Mouse (Mus musculus): ENCODE results near the gene Mmab.

Mmab gene

DNA sequence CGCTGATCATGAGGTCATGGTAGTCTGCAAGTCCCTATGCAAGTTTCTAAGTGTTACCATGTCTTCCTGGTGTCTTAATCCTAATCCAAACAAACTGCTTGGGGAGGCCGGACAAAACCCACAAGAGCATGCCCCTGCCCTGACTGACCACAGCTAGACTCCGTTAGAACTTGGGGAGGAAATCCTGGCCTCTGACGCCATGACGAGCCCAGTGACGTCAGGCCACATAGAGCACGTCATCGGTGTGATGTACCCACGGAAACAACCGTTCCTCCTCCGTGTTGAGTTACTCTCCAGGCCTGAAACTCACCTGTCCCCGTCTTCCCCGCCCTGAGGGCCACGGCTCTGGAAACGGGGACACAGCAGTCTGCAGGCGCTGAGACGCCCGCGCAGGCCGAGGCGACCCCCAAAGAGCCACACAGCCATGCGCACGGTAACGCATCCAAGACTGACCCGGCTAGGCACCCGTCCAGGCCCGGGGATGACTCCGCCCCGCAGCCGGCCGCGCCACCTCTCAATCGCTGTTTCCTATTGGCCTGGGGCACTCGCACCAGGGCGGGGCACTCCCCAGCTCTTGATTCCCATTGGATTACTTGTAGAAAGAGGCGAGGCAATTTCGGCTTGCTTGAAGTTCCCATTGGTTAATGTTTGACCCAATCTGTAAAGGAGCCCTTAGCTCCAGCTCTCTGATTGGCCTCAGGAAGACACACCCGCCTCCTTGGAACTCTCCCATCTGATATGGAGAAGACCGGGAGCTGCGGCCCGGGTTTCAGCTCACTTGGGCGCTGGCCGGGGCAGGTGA, at the start of gene Mmab, which contains the start of gene Mvk:
TSS of gene Mmab (minus strand) at position 495 of the 802 bp plus-strand sequence.
TSS of gene Mvk (plus strand) at position 704 of the 802 bp plus-strand sequence.
- DNase-seq: peak; percentile 98

DNA sequence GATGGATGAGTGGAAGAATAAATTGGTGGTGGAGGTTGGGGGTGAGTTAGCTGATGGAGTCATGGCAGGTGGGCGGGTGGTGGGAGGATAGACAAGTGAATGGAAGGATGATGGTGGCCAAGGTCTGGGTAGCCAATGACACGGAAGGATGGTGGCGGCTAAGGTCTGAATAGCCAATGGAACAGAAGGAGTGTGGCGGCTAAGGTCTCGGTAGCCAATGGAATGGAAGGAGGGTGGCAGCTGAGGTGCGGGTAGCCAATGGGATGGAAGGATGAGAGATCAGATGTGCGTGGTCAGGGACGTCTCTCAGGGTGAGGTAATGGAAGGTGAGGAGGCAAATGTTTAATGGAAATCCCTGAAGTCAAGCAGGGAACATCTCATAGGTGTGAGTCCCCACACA, 46.4 kb upstream of the Mmab start:
- no peak for DNase-seq

DNA sequence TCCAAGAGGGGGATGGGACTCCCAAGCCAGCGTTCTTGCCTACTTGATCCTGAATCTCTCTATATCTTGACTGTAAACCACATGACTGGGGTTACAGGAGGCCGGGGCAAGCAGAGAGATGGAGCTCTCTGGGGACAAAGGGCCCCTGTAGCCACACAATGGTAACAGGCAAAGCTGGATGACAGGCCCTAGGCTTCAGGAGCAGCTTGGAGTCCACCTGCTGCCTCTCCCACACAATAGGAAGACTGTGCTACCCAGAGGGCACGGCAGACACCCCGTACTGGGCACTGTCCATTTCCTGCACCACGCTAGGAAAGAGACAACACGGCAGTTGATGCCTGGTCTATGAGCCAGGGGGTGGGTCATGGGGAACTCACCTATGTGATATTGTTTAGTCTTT, 45.7 kb upstream of the Mmab start:
- DNase-seq: no peak

DNA sequence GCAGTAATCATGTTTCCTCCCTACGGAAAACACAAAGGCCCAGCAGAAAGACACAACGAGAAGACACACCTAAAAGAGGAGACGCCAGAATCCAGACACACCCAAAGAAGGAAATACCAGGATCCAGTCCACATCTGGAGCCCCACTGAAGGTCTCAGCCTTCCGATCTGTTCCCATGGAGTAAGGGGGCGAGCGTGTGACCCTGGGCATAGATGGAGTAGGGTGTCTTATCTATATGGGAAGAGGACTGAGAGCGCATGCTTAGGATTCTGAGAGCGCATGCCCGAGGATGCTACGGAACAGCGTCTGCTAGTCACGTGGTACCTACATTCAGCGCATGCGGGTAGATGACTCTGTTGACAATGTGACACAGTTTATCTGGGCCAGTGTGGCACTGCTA, 41.8 kb upstream of the Mmab start:
- no peak for DNase-seq

DNA sequence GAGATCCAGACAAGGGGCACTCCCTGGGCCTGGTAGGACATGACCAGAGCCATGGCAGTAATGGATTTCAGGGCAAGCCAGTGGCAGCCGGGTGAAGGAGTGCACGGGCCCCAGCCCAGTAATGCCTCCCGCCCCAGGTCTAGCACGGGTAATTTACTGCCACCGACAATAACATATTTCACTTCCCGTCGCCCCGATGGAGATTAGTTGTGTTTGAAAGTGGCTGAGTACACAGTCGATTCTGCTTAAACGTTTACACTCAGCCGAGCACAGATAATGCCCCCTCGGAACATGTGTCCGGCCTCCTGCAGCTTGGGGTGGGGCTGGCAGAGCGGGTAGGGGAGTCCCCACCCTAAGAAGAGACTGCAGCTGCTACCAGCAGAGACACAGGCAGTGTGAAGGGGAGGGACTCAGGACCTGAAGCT, 38.7 kb upstream of the Mmab start:
- no peak for DNase-seq

DNA sequence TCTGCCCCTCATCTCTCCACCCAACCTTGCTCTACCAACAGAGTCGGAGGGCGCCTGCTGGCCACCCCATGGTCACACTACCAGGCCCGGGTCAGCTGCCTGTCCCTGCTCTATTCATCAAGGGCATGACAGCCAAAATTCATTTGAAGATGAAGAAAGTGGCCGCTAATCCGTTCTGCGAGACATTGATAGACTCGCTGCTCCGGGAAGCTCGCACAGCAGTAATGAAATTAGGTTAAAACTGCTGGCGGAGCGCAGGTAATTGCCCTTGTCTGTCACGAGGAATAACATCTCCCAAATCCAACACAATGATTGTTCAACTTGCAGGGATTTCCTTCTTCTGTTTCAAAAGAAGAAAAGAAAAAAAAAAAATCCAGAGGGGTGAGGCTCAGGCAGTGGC, 34.4 kb upstream of the Mmab start:
- DNase-seq: no peak

DNA sequence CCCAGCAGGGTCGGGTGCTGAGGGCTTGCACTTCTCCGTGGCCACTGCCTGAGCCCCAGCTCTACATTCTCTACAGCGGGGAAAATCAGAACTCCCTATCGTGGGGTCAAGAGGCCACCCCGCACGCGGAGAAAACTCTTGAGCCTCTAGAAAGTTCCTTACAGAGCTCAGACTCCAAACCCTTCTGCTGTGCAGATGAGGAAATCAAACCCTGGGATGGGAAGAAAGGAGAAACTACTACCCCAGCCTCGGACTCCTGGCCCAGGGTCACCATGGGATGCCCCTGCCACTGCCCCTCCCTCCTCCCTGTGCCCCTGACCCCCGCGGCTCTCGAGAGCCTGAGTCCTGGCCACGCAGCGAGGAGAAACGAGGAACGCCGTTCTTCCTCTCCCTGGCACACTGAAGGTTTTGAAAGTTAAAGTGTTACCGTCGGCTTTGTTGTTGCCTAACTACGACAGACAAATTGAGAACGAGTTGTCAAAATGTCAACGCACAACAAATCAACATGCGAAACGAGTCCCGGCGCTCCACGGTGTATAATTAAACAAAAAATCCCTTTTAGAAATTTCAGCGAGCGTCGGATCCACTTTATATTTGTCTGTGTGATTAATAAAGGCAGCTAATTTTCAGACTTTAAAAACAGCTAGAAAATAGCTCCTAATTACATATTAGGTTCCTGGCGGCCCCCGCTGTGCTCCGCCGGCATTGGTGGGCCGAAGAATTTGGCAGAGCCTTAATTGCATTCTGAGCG, 31.1 kb upstream of the Mmab start:
- no peak for DNase-seq

DNA sequence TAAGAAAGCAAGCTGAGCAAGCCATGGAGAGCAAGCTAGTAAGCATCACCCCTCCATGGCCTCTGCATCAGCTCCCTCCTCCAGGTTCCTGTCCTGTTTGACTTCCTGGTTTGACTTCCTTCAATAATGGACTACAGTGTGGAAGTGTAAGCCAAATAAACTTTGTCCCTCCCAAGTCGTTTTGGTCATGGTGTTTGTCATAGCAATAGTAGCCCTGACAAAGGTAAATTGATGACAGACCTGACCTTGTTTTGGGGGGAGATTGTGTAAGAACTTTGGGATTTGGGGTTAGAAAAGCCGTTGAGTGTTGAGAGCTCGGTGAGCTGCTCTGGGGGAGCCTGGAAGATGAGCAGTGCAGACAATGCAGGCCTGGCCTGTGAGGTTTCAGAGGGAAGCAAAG, 26.5 kb upstream of the Mmab start:
- no peak for DNase-seq

DNA sequence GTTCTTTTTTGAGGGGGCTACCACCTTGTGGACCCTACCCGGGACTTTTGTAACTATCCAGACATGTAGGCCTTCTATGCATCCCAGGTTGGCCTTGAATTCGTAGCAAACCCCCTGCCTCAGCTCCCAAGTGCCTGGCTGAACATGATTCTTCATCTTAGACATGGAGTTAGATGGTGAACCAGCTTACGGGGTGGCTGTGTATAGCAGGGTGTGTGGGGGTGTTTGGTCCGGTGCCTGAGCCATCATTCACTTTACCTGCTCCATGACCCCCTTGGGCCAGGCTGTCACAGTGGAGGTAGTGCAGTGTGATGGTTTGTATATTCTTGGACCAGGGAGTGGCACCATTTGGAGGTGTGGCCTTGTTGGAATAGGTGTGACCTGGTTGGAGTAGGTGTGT, 24.1 kb upstream of the Mmab start:
- DNase-seq: no peak

DNA sequence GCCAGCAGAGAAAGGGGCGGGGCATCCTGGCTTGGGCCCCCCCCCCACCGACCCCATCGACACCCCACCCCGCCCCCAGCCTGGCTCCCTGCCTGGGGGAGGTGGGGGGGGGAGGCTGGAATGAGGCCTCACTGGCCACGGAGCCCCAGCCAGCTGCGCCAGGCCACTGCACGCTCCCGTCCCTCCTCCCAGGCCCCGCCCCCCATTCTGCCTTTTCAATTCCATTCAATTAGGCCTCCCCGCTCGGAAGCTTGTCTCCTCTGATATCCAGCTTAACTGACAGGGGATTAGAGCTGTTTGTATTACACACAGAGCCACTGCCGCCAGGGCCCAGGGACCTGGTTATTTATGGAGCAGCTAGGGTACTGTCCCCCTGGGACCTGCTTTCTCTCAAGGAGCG, 23.6 kb upstream of the Mmab start:
- DNase-seq: peak; percentile 59

DNA sequence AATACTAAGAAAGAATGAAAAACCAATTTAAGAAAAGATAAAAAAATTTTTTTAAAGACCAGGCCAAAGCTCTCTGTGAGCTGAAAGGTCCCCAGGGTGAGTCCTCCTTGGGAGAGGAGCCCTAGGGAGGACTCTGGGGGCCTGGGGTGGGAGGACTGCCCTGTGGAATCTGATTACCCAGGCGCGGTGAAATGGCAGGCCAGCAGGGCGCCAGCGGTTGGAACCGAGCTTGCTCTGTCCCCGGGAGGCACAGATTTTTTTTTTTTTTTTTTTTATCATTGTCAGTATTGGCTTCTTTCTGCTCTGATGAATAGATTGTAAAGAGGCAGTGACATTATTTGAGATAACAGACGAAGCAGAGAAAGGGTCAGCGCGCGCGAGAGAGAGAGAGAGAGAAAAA, 23.2 kb upstream of the Mmab start:
- DNase-seq: no peak

DNA sequence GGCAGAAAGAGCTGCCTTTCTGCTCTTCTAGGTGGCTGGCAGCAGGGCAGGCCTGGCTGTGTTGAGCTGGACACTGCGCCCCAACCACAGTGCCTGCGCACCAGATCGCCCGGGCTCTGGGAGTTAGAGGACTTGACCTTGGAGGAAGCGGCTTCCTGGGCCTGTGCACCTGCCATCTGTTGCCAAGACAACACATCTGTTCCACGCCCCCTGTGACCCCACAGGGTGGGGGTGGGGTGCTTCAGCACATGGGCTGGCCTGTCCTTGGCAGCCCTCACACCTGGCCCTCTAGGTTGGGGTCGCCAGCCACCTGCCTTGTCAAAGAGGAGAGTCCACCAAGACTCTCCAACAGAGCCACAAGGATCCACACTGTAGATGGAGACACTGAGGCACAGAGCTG, 21.8 kb upstream of the Mmab start:
- DNase-seq: no peak

DNA sequence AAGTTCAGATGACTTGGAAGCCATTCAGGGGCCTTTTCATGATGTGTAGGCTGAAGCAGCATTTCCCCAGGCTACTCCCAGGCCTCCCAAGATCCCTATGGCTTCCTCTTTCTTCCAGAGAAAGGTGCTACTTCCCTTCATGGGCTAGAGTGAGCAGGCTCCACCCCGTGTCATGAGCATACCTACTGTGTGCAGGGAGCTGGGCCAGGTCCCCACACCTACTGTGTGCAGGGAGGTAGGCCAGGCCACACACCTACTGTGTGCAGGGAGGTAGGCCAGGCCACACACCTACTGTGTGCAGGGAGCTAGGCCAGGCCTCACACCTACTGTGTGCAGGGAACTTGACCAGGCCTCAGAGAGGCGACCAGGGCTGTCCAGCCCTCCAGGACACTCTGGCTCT, 20.7 kb upstream of the Mmab start:
- no peak for DNase-seq

DNA sequence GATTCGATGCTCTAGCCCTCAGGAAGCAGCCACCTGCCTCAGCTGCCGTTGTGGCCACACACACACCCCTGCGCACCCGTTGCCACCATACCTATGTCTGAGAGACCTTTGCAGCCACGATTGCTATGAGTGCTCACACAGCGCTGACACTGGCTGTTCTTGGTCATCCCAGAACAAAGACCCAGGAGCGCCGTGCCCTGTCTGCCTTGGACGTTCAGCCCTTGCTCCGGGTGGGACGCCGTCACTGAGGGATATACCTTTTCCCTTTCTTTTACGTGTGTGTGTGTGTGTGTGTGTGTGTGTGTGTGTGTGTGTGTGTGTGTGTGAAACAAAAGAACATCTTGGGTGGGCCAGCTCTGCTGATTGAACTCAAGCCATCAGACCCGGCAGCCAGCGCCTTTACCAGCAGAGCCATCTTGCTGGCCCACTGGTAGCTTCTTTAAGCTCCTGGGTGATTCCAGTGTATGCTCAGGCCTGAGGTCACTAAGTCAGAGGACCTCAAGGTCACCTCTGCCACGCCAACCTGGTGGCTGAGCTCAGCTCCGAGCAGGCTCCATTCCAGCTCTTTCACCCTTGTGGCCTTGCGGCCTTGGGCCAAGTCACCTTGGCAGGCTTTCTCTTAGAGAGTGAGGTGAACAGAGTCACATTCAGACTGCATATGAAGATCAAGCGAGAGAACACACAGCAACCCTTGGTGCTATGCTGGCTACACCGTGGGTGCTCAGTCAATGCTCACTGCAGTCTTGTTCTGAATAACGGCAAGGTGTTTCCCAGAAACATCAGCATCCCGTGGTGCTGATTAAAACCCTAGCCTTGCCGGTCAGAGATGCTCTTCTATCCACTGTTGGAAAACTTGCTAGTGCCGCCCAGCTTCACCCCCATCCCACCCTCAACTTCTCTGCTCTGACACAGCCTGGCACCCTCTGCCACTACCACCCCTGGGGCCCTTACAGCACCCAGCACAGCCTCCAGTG, 18.5 kb upstream of the Mmab start:
- no peak for DNase-seq

DNA sequence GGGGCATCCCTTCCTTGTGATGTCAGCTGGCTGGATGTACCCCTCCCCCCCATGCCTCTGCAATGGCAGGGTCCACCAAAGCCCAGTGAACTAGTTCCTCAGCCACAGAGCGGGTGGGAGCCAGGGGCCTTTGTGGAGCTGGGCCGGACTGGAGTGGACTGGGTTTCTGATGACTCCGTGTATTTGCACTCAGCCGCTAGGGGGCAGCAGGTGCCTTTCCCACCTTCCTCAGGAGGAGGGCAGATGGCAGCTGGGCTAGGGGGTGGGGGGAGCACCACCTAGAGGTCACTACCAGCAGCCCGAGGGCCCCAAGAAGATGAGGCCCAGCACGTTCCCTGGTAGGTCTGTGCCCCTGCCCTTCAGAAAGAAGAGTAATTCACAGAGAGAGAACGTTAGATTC, 17.4 kb upstream of the Mmab start:
- DNase-seq: peak; percentile 89

DNA sequence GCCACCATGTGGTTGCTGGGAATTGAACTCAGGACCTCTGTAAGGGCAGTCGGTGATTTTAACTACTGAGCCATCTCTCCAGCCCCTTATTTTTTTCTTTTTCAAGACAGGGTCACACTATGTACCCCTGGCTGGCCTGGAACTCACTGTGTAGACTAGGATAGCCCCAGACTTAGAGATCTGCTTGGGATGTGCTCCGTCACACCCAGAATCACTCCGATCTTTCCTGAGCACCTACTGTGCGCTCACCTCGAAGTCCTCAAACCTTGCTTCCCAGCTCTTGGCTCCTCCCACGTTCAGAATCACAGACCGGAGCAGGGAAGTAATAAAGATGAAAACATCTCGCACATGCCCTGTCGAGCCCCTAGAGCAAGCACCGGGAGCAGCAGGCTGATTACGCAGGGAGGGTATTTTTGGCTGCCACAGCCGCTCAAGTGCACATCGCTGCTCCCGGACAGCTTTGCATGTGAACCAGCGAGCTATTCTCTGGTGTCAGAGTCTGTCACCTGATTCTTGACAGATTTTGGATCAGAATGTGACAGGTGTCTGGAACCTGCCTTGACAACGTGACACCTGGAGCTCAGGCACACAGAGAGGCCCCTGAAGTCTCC, 13.2 kb upstream of the Mmab start:
- DNase-seq: no peak

DNA sequence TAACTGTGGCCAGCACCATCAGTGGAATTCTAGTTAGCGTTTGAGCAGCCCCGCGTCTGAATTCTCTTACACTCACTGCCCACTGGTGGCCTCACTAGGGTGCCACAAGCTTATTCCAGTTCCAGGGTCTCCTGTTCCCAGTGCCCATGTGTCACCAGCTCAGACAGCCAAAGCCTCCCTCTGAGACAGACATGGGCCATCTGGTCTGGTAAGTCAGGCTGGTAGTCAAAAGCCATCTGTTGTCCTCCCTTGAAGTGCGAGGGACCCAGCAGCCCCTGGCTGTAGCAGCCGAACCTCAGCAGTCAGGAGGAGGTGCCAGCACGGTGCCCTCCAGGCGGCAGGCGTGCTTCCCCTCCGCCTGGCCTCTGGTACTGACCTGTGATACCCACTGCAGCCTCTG, 12.4 kb upstream of the Mmab start:
- no peak for DNase-seq

DNA sequence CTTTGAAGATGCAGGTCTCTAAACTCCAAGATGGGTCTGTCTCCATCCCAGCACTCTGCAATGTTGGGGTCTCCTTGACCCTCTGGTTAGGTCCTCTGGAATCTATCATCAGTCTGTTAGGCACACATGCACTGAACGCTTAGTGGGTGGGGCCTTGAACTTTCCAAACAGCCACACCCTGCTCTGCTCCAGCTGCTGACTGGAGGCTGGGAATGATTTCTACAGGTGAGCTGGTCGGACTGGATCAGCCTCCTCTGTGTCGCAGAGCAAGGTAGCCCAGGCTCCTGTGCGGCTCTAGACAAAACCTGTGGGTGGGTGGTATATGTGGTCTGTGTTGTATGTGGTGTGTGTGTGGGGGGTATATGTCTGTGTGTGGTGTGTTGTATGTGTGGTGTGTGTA, 5.2 kb upstream of the Mmab start:
- DNase-seq: no peak

DNA sequence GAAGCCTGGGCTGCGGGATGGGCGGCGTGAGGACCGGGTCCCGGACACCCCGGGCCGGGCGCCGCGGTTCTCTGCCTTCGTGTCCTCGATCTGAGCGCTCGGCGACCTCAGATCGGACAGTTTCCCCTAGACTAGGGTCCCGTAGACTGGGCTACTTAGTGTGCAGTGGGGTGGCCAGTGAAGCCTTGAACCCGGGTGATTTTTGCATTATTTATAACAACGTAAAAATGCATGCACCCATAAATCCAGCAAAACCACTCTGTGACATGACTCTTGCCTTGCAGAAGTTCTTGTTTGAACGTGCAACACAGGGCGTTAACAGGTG, 470 bp upstream of the Mmab start:
- no peak for DNase-seq

DNA sequence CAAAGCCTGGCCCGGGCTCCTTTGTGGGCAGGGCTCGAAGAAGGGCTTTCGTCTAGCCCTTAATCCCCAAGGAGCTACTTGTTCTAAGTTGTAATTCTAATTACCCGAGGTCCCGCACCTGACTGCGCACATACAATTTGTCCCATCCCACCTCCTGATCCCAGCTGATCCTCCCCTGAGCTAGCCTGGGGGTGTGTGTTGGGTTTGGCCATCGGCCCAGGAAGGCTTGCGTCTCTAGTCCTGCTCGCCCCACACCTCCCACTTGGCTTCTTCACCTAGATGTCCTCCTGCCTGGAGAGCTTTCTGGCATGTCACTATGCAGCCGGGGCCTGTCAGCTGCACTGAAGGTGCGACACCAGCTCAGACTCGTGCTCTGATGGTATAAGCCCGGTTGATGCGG, 8.3 kb downstream of the Mmab start:
- DNase-seq: no peak

DNA sequence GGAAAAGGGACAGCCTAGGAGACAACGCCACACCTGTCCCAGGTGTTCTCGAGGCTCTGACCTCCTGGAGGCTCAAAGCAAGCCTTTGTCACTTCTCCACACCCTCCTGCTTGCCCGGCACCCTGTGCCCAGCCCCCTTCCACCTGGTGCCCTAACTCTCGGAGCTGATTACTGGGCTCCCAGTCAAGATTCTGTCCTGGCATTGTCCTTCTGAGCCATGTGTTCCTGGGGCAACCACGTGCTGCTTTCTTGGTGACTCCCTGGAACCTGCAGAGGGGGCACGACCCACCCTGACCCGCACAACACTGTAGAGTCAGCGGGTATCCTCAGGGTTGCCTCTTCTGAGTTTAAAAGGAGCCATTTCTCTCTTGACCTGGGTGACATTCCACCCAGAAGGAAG, 9.5 kb downstream of the Mmab start:
- DNase-seq: no peak

DNA sequence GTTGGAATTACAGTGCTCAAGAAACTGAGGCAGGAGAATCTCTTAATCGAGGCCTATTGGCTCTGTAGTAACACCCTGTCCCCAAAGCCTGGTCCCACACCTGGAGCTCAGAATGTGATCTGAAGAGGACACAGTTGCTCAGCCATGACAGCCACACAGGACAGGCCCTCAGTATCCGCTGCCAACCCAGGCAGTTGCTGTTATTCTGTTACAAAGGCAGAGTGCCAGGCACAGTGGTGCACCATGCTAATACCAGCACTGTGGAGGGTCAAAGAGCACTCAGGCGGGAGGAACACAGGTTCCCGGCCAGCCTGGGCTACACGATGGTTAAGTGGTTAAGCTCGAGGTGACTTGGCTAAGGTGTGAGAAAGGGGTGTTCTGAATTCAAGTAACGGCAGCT, 14.1 kb downstream of the Mmab start:
- DNase-seq: no peak

DNA sequence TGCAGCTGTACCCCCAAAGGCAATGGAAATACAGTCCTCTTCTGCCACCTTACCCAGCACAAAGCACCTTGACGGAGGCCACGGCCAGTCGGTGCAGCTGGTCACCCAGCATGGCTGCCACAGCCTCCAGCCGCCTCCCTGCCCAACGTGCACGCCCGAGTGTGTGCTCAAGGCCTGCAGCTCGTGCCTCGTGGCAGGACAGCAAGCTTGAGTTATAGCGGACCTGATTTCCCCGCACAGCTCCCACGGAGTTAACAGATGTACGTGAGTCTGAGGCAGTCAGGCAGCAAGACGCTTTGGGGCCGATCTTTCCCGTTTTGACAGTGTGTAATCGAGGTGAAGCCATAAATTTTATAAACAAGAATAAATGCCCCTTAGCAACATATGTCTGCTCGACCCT, 15.2 kb downstream of the Mmab start:
- no peak for DNase-seq

Data from lung, postnatal 14 days (tissue).